Mouse (Mus musculus) forebrain, embryonic 11.5 days (tissue): ENCODE data around the gene Ttc37. TPM values are rescaled to one million over a fixed set of nuclear protein-coding genes. Genes with fewer than 3 reads are reported as not detected.

Experiments used
- ATAC-seq: fragments of 200-750 bp; cut with Nextera tagmentation; replicated peaks from 2 replicates; pipeline ENCODE4 v1.8.0; 2017; ENCODE audit warnings: moderate TSS enrichment; ENCODE audit not compliant: low FRiP score
- DNase-seq: peaks from one replicate; pipeline ENCODE4 v3.0.0-alpha.2; 2017; ENCODE audit warnings: low spot score
- H3K27ac ChIP-seq: fragments of 300-500 bp; sonication (generic); 2 replicates; pipeline ENCODE4 v1.5.1; 2014; ENCODE audit warnings: low read depth, low read length
- H3K27me3 ChIP-seq: fragments of 300-500 bp; sonication (generic); 2 replicates; pipeline ENCODE4 v1.6.1; 2014; ENCODE audit warnings: mild to moderate bottlenecking, low read length, mixed read lengths; ENCODE audit not compliant: control insufficient read depth, insufficient read depth
- H3K36me3 ChIP-seq: fragments of 300-500 bp; sonication (generic); 2 replicates; pipeline ENCODE4 v1.6.1; 2014; ENCODE audit warnings: mild to moderate bottlenecking, low read length, moderate library complexity, mixed read lengths; ENCODE audit not compliant: control insufficient read depth, insufficient read depth
- H3K4me1 ChIP-seq: fragments of 300-500 bp; sonication (generic); replicated peaks from 2 replicates; pipeline ENCODE4 v1.6.1; 2014; ENCODE audit warnings: low read length, mixed read lengths; ENCODE audit not compliant: control insufficient read depth, insufficient read depth
- H3K4me2 ChIP-seq: fragments of 300-500 bp; sonication (generic); 2 replicates; pipeline ENCODE4 v1.6.1; 2014; ENCODE audit warnings: low read depth, mild to moderate bottlenecking, low read length, moderate library complexity, mixed read lengths; ENCODE audit not compliant: severe bottlenecking
- H3K4me3 ChIP-seq: fragments of 300-500 bp; sonication (generic); 2 replicates; pipeline ENCODE4 v1.5.1; 2014; ENCODE audit warnings: low read depth, low read length
- H3K9ac ChIP-seq: fragments of 300-500 bp; sonication (generic); 2 replicates; pipeline ENCODE4 v1.6.1; 2014; ENCODE audit warnings: low read length
- H3K9me3 ChIP-seq: fragments of 300-500 bp; sonication (generic); 2 replicates; pipeline ENCODE4 v1.6.1; 2016; ENCODE audit warnings: low read length, mixed read lengths; ENCODE audit not compliant: control insufficient read depth
- WGBS: fragments of 180-500 bp; shearing (Covaris S2); extraction: QIAGEN DNeasy Blood & Tissue Kit; methylation state at CpG from one replicate; pipeline ENCODE4 v1.1.7; 2014; 5-methylcytosine and 5-hydroxymethylcytosine counted together
- polyA plus RNA-seq: library from polyadenylated mRNA; unstranded; fragments of >200 nt; fragmentation: Nextera tagmentation; extraction: Ambion mirVana; gene quantifications from 2 replicates; pipeline ENCODE4 v1.2.1, GENCODE M21; 2014

The Ttc37 gene
- polyA plus RNA-seq, 1 experiment from 2014 or later: 17.0 TPM

DNA sequence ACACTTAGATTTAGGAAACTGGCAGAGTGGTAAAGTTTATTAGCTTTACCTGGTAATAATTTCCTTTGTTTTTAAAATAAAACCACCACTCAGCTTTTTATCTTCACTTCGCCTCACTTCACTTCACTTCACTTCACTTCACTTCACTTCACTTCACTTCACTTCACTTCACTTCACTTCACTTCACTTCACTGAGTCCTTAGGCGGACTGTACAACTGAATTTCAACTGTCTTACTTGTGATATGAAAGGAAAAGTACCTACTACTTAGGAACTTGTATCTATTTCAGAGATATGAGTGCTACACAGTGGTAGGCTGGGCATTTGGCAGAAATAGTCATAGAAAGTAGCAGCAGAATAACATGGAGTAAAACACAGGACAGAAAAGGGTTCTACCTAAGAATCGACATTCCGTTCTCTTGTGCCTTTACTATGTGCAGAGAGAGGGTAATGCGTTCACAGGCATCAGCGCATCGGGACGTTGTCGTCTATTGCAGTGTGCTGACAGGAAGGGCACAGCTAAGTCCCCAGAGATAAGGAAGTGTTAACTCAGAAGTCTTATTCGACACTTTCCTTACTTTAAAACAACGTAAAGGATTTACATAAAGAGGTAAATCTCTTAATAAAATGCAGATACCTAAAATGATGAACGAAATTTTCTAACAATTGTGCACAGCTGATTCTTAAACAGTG, 42.7 kb downstream of the Ttc37 start:
- no peaks in the 10 kb centered on the region; the same call in 1 of the 2 replicates for H3K36me3 ChIP-seq
- 91% methylated on average over 12 of the region's 12 CpGs for WGBS

DNA sequence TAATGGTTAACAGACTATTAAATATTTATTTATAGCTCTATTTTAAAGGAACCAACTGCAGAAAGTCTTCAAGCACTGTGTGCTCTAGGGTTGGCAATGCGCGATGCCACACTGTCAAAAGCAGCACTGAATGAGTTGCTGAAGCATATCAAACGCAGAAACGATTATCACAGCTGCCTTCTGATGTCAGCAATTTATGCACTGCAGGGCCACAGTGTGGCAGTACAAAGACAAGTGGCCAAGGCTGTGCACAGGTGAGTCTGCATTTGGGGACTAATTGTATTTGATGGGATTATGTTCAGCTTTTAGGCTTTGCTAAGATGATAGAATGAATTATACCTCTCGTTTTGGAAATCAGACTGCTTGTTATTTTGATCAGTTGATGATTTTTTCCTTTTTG, 51.9 kb downstream of the Ttc37 start:
- Histone ChIP-seq H3K27ac (no peak overlapping the region), H3K9me3 (no peaks in the 10 kb centered on the region), H3K27me3 (no peaks in the 10 kb centered on the region), H3K4me3 (no peak overlapping the region), H3K36me3 (no peaks in the 10 kb centered on the region; the same call in 1 of the 2 replicates), H3K4me2 (no peak overlapping the region), H3K9ac (no peak overlapping the region), H3K4me1 (no peaks in the 10 kb centered on the region)
- ATAC-seq (no peak), DNase-seq (no peak)
- WGBS: 89% methylated on average over 5 of the region's 5 CpGs

More for the DNA sequence above, 42.7 kb downstream of the Ttc37 start:
- H3K9ac ChIP-seq: no peak overlapping the region
- H3K4me1 ChIP-seq: no peaks in the 10 kb centered on the region
- no peak for ATAC-seq
- no peak overlapping the region for H3K4me2 ChIP-seq
- no peak for DNase-seq
- H3K9me3 ChIP-seq: no peaks in the 10 kb centered on the region
- H3K27ac ChIP-seq: no peak overlapping the region
- no peak overlapping the region for H3K4me3 ChIP-seq
- H3K27me3 ChIP-seq: no peaks in the 10 kb centered on the region

DNA sequence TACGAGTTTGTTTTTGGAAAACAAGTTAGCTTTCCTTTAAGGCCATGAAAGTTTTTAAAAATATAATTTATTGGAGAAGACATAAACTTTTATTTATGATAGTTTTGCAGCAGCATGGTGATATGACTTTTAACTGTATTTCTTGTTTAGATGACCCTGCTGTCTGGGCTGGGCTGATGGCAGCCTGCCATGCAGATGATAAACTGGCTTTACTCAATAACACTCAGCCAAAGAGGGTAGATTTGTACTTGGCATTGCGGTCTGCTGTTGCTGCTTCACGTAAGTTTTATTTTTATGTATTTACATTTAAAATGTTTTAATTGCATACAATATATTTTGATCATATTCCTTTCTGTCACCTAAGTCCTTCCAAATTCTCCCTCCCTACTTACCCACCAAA, 58.6 kb downstream of the Ttc37 start:
- Histone ChIP-seq H3K4me1 (no peaks in the 10 kb centered on the region), H3K4me3 (no peak overlapping the region), H3K27ac (no peak overlapping the region), H3K9me3 (no peaks in the 10 kb centered on the region), H3K9ac (no peak overlapping the region), H3K4me2 (no peak overlapping the region), H3K27me3 (no peaks in the 10 kb centered on the region), H3K36me3 (no peaks in the 10 kb centered on the region)
- no peak for DNase-seq
- ATAC-seq: no peak
- 98% methylated on average over 3 of the region's 3 CpGs for WGBS

DNA sequence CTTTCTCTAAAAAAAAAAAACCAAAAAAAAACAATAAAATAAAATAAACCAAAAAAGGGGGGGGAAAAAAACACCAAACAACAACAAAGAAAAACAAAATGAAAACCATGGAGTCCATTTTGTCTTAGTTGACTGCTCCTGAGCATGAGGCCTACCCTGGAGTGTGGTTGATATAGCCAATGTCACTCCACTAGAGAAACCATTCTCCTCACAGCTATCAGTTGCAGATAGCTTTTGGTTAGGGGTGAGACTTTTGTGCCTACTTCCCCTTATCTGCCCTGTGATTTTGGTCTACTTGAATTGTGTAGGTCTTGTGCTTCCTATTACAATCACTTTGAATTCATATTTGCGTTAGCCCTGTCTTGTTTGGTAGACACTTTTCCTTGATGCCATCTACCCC, 59.0 kb downstream of the Ttc37 start:
- WGBS: 93% methylated on average over 1 of the region's 1 CpGs
- Histone ChIP-seq H3K4me2 (no peak overlapping the region), H3K27ac (no peak overlapping the region), H3K4me3 (no peak overlapping the region), H3K27me3 (no peaks in the 10 kb centered on the region), H3K9me3 (no peaks in the 10 kb centered on the region), H3K36me3 (no peaks in the 10 kb centered on the region), H3K4me1 (no peaks in the 10 kb centered on the region), H3K9ac (no peak overlapping the region)
- DNase-seq (no peak), ATAC-seq (no peak)

DNA sequence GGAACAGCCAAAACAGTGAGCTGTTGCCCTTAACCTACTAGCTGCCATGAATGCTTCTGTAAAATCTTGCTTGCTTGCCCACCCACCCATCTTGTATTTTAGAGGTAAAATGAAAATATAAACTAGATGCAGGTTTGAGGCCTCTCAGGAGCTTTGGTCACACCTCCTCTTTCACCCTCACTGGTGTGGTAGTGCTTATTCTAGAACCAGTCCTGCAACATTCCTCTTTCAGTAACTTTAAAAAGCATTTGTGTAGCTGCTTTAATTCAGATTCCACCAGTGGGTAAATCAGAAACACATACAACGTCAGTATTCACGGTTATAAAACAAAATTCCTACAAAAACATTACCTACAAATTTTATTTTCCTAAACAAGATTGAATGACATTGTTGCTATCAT, 62.1 kb downstream of the Ttc37 start:
- Histone ChIP-seq H3K9ac (no peak overlapping the region), H3K27ac (no peak overlapping the region), H3K27me3 (no peaks in the 10 kb centered on the region), H3K36me3 (no peaks in the 10 kb centered on the region), H3K4me1 (no peaks in the 10 kb centered on the region), H3K4me3 (no peak overlapping the region), H3K4me2 (no peak overlapping the region), H3K9me3 (no peaks in the 10 kb centered on the region)
- ATAC-seq (no peak), DNase-seq (no peak)
- 93% methylated on average over 2 of the region's 2 CpGs for WGBS

DNA sequence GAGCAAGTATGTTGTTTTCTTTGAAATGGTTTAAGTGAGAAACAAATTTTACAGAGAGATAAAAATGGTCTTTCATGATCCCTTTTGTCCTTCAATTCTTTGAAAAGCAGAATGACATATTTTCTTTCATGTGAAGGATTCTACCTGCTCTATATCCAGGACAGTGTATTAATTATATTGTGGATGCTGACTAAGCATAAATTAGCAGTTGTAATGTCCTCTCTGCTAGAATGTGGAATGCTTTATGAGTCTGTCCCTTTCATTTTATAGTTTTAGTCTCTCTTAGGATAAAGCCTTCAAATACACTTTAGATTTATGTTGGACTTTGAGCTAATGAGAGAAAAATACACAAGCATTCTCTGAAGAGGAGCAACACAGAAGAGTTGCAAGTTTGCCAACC, 75.8 kb downstream of the Ttc37 start:
- H3K4me3 ChIP-seq: no peak overlapping the region
- H3K27ac ChIP-seq: no peak overlapping the region
- H3K4me1 ChIP-seq: no peaks in the 10 kb centered on the region
- H3K9ac ChIP-seq: no peak overlapping the region
- ATAC-seq (no peak), DNase-seq (no peak)
- no peaks in the 10 kb centered on the region for H3K27me3 ChIP-seq
- H3K9me3 ChIP-seq: no peaks in the 10 kb centered on the region
- peaks cover 5% of the 10 kb centered on the region; the same call in 1 of the 2 replicates for H3K36me3 ChIP-seq
- no peak overlapping the region for H3K4me2 ChIP-seq

DNA sequence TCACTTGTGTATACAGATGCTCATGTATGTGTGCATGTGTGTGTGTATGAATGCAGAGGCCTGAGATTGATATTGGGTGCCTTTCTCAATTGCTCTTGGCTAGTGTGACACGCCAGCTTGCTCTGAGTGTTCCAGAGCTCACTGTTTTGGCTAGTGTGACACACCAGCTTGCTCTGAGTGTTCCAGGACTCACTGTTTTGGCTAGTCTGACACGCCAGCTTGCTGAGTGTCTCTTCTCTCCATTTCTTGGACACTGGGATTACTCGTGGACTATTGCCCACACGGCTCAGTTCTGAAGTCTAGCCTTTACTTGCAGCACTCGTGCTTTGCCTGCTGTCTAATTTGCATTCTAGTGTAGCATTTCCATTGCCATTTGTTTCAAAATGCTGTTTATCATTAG, 80.2 kb downstream of the Ttc37 start:
- no peak for ATAC-seq
- H3K4me2 ChIP-seq: no peak overlapping the region
- H3K27ac ChIP-seq: no peak overlapping the region
- peaks cover 5% of the 10 kb centered on the region; the same call in 1 of the 2 replicates for H3K36me3 ChIP-seq
- H3K9ac ChIP-seq: no peak overlapping the region
- DNase-seq: no peak
- no peaks in the 10 kb centered on the region for H3K27me3 ChIP-seq
- no peaks in the 10 kb centered on the region for H3K4me1 ChIP-seq
- H3K4me3 ChIP-seq: no peak overlapping the region
- no peaks in the 10 kb centered on the region for H3K9me3 ChIP-seq
- WGBS: 90% methylated on average over 5 of the region's 5 CpGs

DNA sequence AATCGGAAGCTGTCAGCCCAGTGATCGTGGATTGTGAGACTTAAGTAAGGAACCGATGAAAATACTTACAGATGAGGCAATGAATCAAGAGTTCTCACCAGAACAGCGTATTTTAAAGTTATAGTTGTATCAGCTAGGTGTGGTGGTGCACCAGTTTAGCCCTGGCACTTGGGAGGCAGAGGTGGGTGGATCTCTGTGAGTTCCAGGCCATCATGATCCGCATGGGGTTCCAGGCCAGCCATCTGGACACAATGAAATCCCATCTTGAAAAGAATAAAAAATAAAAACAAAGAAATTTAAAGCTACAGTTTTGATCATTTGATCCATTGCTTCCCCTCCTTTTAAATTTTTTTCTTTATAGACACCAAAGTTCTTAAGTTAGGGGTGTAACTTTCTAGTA, 89.1 kb downstream of the Ttc37 start:
- H3K36me3 ChIP-seq: no peaks in the 10 kb centered on the region; the same call in 1 of the 2 replicates

DNA sequence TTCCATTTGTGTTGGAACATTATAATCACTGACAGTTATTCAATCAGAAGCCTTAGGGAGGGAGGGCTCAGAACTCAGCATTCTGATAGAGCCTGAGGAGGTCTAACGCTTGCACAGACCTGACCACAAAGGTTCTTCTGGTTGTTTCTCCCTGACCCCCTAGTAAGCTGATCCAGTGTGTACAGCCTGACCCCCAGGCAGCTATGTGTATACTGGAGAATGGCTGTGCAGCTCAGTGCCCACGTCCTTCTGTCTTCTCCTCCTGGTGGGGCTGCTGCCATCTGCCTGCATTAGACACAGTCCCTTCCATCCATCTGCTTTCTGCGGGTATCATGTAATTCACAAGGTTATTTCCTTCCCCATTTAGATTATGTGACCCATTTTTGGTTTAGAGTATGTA, 90.7 kb downstream of the Ttc37 start:
- DNase-seq (no peak), ATAC-seq (no peak)
- Histone ChIP-seq H3K27ac (no peak overlapping the region), H3K27me3 (no peaks in the 10 kb centered on the region), H3K9me3 (no peaks in the 10 kb centered on the region), H3K36me3 (no peaks in the 10 kb centered on the region; the same call in 1 of the 2 replicates), H3K4me1 (no peaks in the 10 kb centered on the region), H3K4me3 (no peak overlapping the region), H3K9ac (no peak overlapping the region), H3K4me2 (no peak overlapping the region)
- WGBS: 86% methylated on average over 3 of the region's 3 CpGs

More for the DNA sequence above, 89.1 kb downstream of the Ttc37 start:
- 95% methylated on average over 5 of the region's 5 CpGs for WGBS
- no peaks in the 10 kb centered on the region for H3K27me3 ChIP-seq
- H3K9ac ChIP-seq: no peak overlapping the region
- no peak overlapping the region for H3K4me2 ChIP-seq
- no peak overlapping the region for H3K4me3 ChIP-seq
- DNase-seq: no peak
- no peak for ATAC-seq
- H3K27ac ChIP-seq: no peak overlapping the region
- no peaks in the 10 kb centered on the region for H3K9me3 ChIP-seq
- H3K4me1 ChIP-seq: no peaks in the 10 kb centered on the region
